Mouse (Mus musculus) kidney, postnatal 25 days (tissue): ENCODE data around the gene Gm28043.

ENCODE experiments used
- DNase-seq, 2 experiments: peaks; one replicate each; pipeline ENCODE4 v3.0.0; 2021; ENCODE audit warnings: mixed read lengths in 2 of 2

Gene Gm28043

GRCm38 (mm10) chr17:29614115-29615023 is at the start of gene Gm28043, which contains the start of gene Rnf8:
Gene Gm28043, plus strand, starts transcription at chr17:29614876.
Gene Rnf8, plus strand, starts transcription at chr17:29614790.
- peak; percentile 94 to 96 for DNase-seq

DNA sequence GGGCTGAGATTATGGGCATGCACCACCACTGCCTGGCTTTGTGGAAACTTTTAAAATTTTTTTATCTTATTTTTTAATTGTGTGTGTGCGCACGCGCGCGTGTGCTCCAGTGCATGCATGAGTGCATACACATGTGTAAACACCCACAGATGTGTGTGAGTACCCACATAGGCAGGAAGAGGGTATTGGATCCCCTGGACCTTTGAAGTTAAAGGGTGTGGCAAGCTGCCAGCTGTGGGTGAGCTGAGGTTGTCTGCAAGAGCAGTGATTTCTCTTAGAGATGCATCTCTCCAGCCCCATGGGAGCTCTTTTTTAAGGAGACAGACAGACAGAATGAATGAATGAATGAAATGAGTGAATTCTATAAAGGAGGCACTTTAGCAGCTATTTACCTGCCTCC is 49.2 kb upstream of the Gm28043 start:
- DNase-seq = no peak

DNA sequence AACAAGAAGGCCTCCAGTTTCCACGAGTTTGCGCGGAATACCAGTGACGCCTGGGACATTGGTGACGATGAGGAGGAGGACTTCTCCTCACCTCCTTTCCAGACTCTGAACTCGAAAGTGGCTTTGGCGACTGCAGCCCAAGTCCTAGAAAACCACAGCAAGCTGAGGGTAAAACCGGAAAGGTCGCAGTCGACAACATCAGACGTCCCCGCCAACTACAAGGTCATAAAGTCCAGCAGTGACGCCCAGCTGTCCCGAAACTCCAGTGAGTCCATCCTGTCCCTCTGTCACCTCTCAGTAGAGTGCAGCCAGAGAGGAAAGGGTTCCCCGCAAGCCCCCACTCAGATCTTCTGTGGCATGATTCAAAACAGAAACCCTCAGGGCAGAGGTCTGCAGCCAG is 46.2 kb upstream of the Gm28043 start:
- DNase-seq = peak in 1 of 2 experiments; percentile 62

GRCm38 (mm10) chr17:29569831-29570230 is 44.8 kb upstream of the Gm28043 start:
- DNase-seq = no peak

- peak; percentile 44 to 56 for DNase-seq
Observed at GRCm38 (mm10) chr17:29579579-29580126, 35.0 kb upstream of the Gm28043 start.

DNA sequence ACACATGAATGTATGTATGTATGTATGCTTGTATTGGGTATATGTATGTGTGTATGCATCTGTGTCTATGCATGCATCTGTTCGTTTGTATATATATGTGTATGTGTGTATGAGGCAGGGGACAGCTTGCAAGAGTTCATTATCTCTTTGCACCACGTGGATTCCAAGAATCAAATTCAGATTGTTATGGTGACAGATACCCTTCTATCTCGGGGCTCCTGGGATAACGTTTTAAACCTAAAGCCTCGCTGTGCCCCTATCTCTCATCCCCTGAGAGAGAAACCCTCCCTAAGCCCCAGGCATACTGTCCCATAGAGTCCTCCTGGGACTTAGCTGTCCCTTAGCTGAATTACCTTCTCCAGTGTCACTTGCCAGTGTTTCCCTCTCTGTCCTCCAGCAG is 31.1 kb upstream of the Gm28043 start:
- no peak for DNase-seq

- DNase-seq = no peak
Observed at GRCm38 (mm10) chr17:29584306-29584705, 30.4 kb upstream of the Gm28043 start.

DNA sequence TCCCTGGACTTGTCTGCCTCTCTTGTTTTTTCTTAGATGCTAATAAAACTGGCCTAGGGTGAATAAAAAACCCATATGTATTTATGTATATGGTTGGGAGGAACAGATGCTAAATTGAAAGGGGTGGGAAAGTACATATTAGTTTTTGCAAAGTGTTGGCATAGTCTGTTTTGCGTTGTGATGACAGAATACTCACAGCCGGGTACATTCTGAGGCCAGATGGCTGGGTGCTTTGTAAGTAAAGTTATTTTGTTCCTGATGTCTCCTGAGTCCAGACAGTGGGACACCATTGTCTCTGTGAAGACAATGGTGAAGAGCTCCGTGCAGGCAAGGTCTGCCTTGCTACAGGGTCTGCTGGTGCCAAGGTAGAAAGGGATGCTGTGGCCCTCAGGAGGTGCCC is 29.9 kb upstream of the Gm28043 start:
- DNase-seq = no peak

DNA sequence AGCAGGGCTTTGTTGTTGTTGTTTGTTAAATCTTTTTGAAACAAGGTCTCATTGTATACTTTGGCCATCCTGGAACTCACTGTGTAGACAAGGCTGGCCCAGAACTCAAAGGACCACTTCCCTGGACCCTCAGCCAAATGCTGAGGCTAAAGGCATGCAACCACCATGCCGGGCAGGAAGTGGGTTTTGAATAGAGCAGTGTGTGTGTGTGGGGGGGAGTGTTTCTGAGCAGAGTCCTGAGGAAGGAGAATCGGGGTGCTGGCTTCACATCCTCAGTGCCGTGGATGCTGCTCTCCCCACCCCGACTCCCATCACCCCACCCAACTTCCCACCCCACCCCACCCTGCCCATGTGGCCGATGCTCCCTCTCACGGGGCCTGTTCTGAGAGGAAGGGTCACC is 29.2 kb upstream of the Gm28043 start:
- no peak for DNase-seq

GRCm38 (mm10) chr17:29586921-29587320 is 27.8 kb upstream of the Gm28043 start:
- DNase-seq = no peak

GRCm38 (mm10) chr17:29589221-29589898 is 25.3 kb upstream of the Gm28043 start:
- DNase-seq = no peak

DNA sequence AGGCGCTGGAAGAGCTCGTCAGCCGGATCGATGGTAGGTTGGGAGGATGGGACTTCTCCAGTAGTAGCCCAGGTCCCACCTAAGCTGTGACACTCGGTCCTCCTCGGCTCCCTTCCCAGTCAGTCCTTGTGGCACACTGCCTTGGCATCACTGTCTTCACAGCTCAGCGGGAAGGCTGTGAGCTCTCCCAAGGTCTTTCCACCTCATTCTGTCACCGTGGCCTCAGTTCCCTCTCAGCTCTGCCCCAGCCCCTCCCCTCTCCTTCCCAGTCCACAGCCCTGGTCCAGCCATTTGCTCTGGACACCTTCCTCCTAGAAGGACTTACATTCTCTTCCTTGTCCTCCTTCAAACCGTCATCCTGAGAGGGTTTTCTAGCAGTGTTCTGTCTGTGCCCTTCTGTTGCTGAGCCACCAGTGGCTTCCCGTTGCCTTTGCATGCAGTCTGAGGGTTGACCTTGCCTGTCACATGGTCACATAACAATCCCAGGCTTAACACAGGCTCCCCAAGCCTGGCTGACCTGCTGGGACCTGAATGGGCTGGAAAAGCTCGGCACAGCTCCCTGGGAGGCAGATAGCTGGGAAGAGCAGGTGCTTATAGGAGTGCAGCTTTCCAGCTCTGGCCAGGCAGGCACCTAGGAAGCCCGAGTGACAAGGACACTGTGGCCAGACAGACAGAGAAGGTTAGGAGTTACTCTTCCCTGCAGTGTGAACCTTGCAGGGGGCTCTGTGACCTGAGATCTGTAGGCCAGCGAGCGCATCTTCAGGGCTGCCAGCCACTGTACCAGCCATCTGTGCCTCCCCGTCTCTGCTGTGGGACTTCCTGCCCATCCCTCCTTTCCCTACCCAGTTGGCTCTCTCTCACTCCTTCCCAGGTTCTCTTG is 18.5 kb upstream of the Gm28043 start:
- DNase-seq = peak; percentile 18 to 69

DNA sequence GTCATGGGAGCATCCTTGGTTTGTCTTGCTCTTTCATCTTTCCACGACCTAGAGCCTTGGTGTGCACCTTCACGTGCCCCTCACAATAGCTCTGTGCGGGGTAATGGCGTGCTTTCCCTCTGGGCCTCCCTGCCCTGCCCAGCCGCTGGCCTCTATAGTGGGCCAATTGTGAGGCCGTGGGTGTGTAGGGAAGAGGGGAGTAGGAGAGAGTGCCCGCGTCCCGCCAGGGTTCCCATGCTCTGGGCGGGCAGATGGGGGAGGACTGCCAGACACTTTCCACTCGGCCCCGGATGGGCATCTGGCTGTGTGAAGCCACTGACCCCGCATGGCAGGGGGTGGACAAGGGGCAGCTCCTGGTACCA is 17.9 kb upstream of the Gm28043 start:
- DNase-seq = no peak

DNA sequence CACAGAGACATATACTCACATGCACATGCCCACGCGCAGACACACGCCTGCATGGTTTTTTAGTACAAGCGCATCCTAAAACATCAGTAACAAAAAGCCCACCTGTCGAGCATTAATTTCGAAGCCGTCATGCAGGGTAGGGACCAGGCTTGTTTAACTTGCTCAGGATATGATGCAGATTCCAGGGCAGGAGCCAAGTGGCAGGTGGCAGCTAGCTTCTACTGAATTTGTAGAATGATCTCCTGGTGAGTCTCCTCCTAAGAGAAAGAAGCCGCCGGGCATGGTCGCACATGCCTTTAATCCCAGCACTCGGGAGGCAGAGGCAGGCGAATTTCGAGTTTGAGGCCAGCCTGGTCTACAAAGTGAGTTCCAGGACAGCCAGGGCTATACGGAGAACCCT is 15.6 kb upstream of the Gm28043 start:
- no peak for DNase-seq

DNA sequence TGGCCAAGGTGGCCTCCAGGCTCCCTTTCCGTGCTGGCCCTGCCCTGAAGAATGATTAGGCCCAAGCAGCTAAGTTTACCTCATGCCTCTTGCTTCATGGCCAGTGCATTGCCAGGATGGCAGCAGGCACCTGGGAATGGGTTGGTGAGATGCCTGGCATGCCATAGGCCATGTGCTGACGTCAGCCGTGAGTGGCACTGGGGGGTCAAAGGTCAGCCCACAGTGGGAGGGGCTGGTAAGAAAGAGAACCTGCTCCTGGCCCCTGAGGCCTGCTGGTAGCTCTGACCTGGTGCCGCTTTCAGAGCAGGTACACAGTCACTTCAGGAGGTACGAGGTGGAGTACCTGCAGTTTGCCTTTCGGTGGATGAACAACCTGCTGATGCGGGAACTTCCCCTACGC is 15.1 kb upstream of the Gm28043 start:
- peak; percentile 51 to 78 for DNase-seq

DNA sequence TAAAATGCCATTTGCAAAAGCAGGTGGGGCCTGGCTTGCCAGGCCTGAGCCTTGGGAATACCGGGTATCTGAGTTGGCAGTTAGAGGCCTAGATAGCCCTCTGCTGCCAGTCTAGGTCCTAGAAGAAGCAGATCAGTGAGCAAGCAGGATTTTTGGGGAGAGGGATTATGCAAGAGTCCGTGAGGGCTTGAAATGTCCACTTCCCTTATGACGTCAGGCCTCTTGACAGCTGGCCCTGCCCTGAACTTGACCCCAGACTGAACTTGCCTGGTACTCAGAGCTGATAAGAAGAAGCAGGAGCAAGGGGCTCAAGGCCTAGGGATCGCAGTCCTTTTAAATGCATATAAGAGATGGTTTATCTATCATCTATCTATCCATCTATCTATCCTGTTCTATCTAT is 13.3 kb upstream of the Gm28043 start:
- DNase-seq = peak in 1 of 2 experiments; percentile 30

GRCm38 (mm10) chr17:29603283-29603682 is 11.4 kb upstream of the Gm28043 start:
- peak; percentile 80 to 86 for DNase-seq

DNA sequence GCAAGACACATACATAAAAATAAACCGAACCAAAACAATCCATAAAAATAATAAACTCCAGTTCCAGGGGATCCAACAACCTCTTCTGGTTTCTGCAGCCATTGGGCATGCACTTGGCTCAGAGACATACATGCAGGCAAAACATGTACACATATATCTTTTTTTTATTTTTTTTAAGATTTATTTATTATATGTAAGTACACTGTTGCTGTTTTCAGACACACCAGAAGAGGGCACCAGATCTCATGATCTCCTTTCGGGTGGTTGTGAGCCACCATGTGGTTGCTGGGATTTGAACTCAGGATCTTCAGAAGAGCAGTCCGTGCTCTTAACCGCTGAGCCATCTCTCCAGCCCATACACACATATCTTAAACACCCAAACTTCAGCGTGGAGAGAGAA is 1.2 kb upstream of the Gm28043 start:
- peak in 1 of 2 experiments; percentile 12 for DNase-seq

- DNase-seq = peak in 1 of 2 experiments; percentile 10
Observed at GRCm38 (mm10) chr17:29615024-29615551, 412 bp downstream of the Gm28043 start.

GRCm38 (mm10) chr17:29615616-29616015 is 940 bp downstream of the Gm28043 start:
- DNase-seq = no peak

- DNase-seq = no peak
Observed at GRCm38 (mm10) chr17:29619231-29619630, 4.6 kb downstream of the Gm28043 start.

- DNase-seq = no peak
Observed at GRCm38 (mm10) chr17:29623488-29623887, 8.8 kb downstream of the Gm28043 start.
